Mouse (Mus musculus) adrenal gland, postnatal 14 days (tissue): ENCODE data around the gene Pam16. TPM values are rescaled to one million over a fixed set of nuclear protein-coding genes. Genes with fewer than 3 reads are reported as not detected.
A peak's percentile ranks its signal among the peaks of the same experiment; 100 is the strongest.
"Not testable (repeated sequence)": the region's sequence is repeated elsewhere in the genome, so short reads cannot be mapped to it uniquely, and the experiment has no call there.

Experiments
- DNase-seq: peaks from one replicate; pipeline ENCODE4 v3.0.0; 2021; ENCODE audit warnings: mixed read lengths
- total RNA-seq: library from RNA; stranded (reverse); gene quantifications from 2 replicates; pipeline ENCODE4 v1.2.3, GENCODE M21; 2021

Gene Pam16
- total RNA-seq, 1 experiment from 2014 or later = 108 TPM

GRCm38 (mm10) chr16:4592909-4593875 lies 31.6 kb downstream of the Pam16 start:
- DNase-seq = peak; percentile 76

GRCm38 (mm10) chr16:4590236-4590635 lies 34.6 kb downstream of the Pam16 start:
- no peak for DNase-seq

GRCm38 (mm10) chr16:4587516-4588210 lies 37.1 kb downstream of the Pam16 start:
- no peak for DNase-seq

- peak; percentile 99 for DNase-seq
Observed at GRCm38 (mm10) chr16:4586531-4587123, 38.2 kb downstream of the Pam16 start.

GRCm38 (mm10) chr16:4585642-4586530 lies 38.9 kb downstream of the Pam16 start:
- DNase-seq = peak; percentile 34

GRCm38 (mm10) chr16:4584438-4584837 lies 40.4 kb downstream of the Pam16 start:
- DNase-seq = no peak

GRCm38 (mm10) chr16:4583807-4584206 lies 41.0 kb downstream of the Pam16 start:
- DNase-seq = no peak

GRCm38 (mm10) chr16:4581179-4581578 lies 43.6 kb downstream of the Pam16 start:
- not testable (repeated sequence) for DNase-seq

GRCm38 (mm10) chr16:4578630-4579029 lies 46.2 kb downstream of the Pam16 start:
- no peak for DNase-seq

- DNase-seq = no peak
Observed at GRCm38 (mm10) chr16:4576873-4577272, 47.9 kb downstream of the Pam16 start.

- no peak for DNase-seq
Observed at GRCm38 (mm10) chr16:4576038-4576437, 48.8 kb downstream of the Pam16 start.

GRCm38 (mm10) chr16:4570737-4571136 lies 54.1 kb downstream of the Pam16 start:
- DNase-seq = peak; percentile 34

- DNase-seq = peak; percentile 94
Observed at GRCm38 (mm10) chr16:4567912-4568311, 56.9 kb downstream of the Pam16 start.

Other genes with a start within 250 kb of the Pam16 start
- 36.1 and 38.7 TPM in 2 replicates for gene Adcy9, start 204.5 kb downstream of the Pam16 start, total RNA-seq
- 11.5 and 16.2 TPM in 2 replicates for gene Srl, start 83.2 kb downstream of the Pam16 start, total RNA-seq
- 5.7 and 9.2 TPM in 2 replicates for gene Tfap4, start 65.1 kb downstream of the Pam16 start, total RNA-seq
- 23.7 and 25.1 TPM in 2 replicates for gene Glis2, start 30.3 kb downstream of the Pam16 start, total RNA-seq
- gene Vasn, start 15.0 kb upstream of the Pam16 start, total RNA-seq = 11.4 and 14.9 TPM in 2 replicates
- 166 and 173 TPM in 2 replicates for gene Dnaja3, start 15.0 kb upstream of the Pam16 start, total RNA-seq
- gene Coro7, start 54.8 kb upstream of the Pam16 start, total RNA-seq = 33.6 and 38.7 TPM in 2 replicates
- gene Nmral1, start 94.4 kb upstream of the Pam16 start, total RNA-seq = 7.2 and 11.0 TPM in 2 replicates
- gene Hmox2, start 101.4 kb upstream of the Pam16 start, total RNA-seq = 93.2 and 99.1 TPM in 2 replicates
- 129 and 135 TPM in 2 replicates for gene Cdip1, start 165.3 kb upstream of the Pam16 start, total RNA-seq
- not detected in 2 replicates for gene 4930562C15Rik, start 210.4 kb upstream of the Pam16 start, total RNA-seq